Mouse (Mus musculus): ENCODE data around the gene Mmp23. TPM values are rescaled to one million over a fixed set of nuclear protein-coding genes. Genes with fewer than 3 reads are reported as not detected.
"Not testable (repeated sequence)": the region's sequence is repeated elsewhere in the genome, so short reads cannot be mapped to it uniquely, and the experiment has no call there.

Mmp23 gene
- polyA plus RNA-seq, 1 experiment from 2014 or later = 4.0 TPM

GRCm38 (mm10) chr4:155690571-155691375 is 37.6 kb upstream of the Mmp23 start:
- Histone ChIP-seq H3K4me2 (ENCODE audit: low read depth) (no peak overlapping the region), H3K4me1 (ENCODE audit: control insufficient read depth, insufficient read depth, low read length) (no peaks in the 10 kb centered on the region), H3K36me3 (ENCODE audit: control insufficient read depth, insufficient read depth, low read length) (no peaks in the 10 kb centered on the region), H3K4me3 (ENCODE audit: low read depth, low read length) (no peak overlapping the region), H3K9me3 (ENCODE audit: control insufficient read depth, low read length) (no peaks in the 10 kb centered on the region), H3K9ac (ENCODE audit: low read length) (no peak overlapping the region), H3K27ac (ENCODE audit: low read depth, low read length) (no peak overlapping the region), H3K27me3 (ENCODE audit: control insufficient read depth, insufficient read depth, low read length) (peaks cover 6% of the 10 kb centered on the region)
- DNase-seq (ENCODE audit: low spot score) (no peak), ATAC-seq (ENCODE audit: insufficient read depth, low FRiP score, low TSS enrichment) (no peak)
- WGBS = 85% methylated on average over 12 of the region's 12 CpGs

- not testable (repeated sequence) for H3K4me3 ChIP-seq (ENCODE audit: low read depth, low read length); H3K4me1 ChIP-seq (ENCODE audit: control insufficient read depth, insufficient read depth, low read length); ATAC-seq (ENCODE audit: insufficient read depth, low FRiP score, low TSS enrichment); H3K9me3 ChIP-seq (ENCODE audit: control insufficient read depth, low read length); H3K36me3 ChIP-seq (ENCODE audit: control insufficient read depth, insufficient read depth, low read length); H3K4me2 ChIP-seq (ENCODE audit: low read depth); H3K9ac ChIP-seq (ENCODE audit: low read length); DNase-seq (ENCODE audit: low spot score); H3K27ac ChIP-seq (ENCODE audit: low read depth, low read length); H3K27me3 ChIP-seq (ENCODE audit: control insufficient read depth, insufficient read depth, low read length)
- WGBS = 94% methylated on average over 4 of the region's 4 CpGs
Observed at GRCm38 (mm10) chr4:155687764-155688163, 34.6 kb upstream of the Mmp23 start.

- not testable (repeated sequence) for DNase-seq (ENCODE audit: low spot score); H3K27me3 ChIP-seq (ENCODE audit: control insufficient read depth, insufficient read depth, low read length); H3K4me3 ChIP-seq (ENCODE audit: low read depth, low read length); H3K9ac ChIP-seq (ENCODE audit: low read length); ATAC-seq (ENCODE audit: insufficient read depth, low FRiP score, low TSS enrichment); H3K27ac ChIP-seq (ENCODE audit: low read depth, low read length); H3K9me3 ChIP-seq (ENCODE audit: control insufficient read depth, low read length); H3K4me1 ChIP-seq (ENCODE audit: control insufficient read depth, insufficient read depth, low read length); H3K36me3 ChIP-seq (ENCODE audit: control insufficient read depth, insufficient read depth, low read length); H3K4me2 ChIP-seq (ENCODE audit: low read depth)
- WGBS = 91% methylated on average over 16 of the region's 19 CpGs
Observed at GRCm38 (mm10) chr4:155683670-155684277, 30.6 kb upstream of the Mmp23 start.

- Histone ChIP-seq H3K36me3 (ENCODE audit: control insufficient read depth, insufficient read depth, low read length) (no peaks in the 10 kb centered on the region), H3K9me3 (ENCODE audit: control insufficient read depth, low read length) (no peaks in the 10 kb centered on the region), H3K4me2 (ENCODE audit: low read depth) (no peak overlapping the region), H3K4me1 (ENCODE audit: control insufficient read depth, insufficient read depth, low read length) (no peaks in the 10 kb centered on the region), H3K9ac (ENCODE audit: low read length) (no peak overlapping the region), H3K4me3 (ENCODE audit: low read depth, low read length) (no peak overlapping the region), H3K27ac (ENCODE audit: low read depth, low read length) (no peak overlapping the region), H3K27me3 (ENCODE audit: control insufficient read depth, insufficient read depth, low read length) (no peaks in the 10 kb centered on the region)
- no peak for ATAC-seq (ENCODE audit: insufficient read depth, low FRiP score, low TSS enrichment)
- 86% methylated on average over 2 of the region's 2 CpGs for WGBS
- DNase-seq (ENCODE audit: low spot score) = no peak
Observed at GRCm38 (mm10) chr4:155675991-155676390, 22.8 kb upstream of the Mmp23 start.

- Histone ChIP-seq H3K27me3 (ENCODE audit: control insufficient read depth, insufficient read depth, low read length) (no peaks in the 10 kb centered on the region), H3K27ac (ENCODE audit: low read depth, low read length) (no peak overlapping the region), H3K4me1 (ENCODE audit: control insufficient read depth, insufficient read depth, low read length) (peaks cover 6% of the 10 kb centered on the region), H3K4me2 (ENCODE audit: low read depth) (no peak overlapping the region), H3K9ac (ENCODE audit: low read length) (no peak overlapping the region), H3K36me3 (ENCODE audit: control insufficient read depth, insufficient read depth, low read length) (no peaks in the 10 kb centered on the region), H3K4me3 (ENCODE audit: low read depth, low read length) (no peak overlapping the region), H3K9me3 (ENCODE audit: control insufficient read depth, low read length) (no peaks in the 10 kb centered on the region)
- no peak for ATAC-seq (ENCODE audit: insufficient read depth, low FRiP score, low TSS enrichment)
- DNase-seq (ENCODE audit: low spot score) = no peak
- 72% methylated on average over 2 of the region's 2 CpGs for WGBS
Observed at GRCm38 (mm10) chr4:155672082-155672481, 18.9 kb upstream of the Mmp23 start.

- not testable (repeated sequence) for H3K27ac ChIP-seq (ENCODE audit: low read depth, low read length); H3K4me3 ChIP-seq (ENCODE audit: low read depth, low read length); DNase-seq (ENCODE audit: low spot score); H3K27me3 ChIP-seq (ENCODE audit: control insufficient read depth, insufficient read depth, low read length); H3K9me3 ChIP-seq (ENCODE audit: control insufficient read depth, low read length); H3K4me2 ChIP-seq (ENCODE audit: low read depth); ATAC-seq (ENCODE audit: insufficient read depth, low FRiP score, low TSS enrichment); H3K9ac ChIP-seq (ENCODE audit: low read length); H3K4me1 ChIP-seq (ENCODE audit: control insufficient read depth, insufficient read depth, low read length); H3K36me3 ChIP-seq (ENCODE audit: control insufficient read depth, insufficient read depth, low read length)
- 58% methylated on average over 4 of the region's 4 CpGs for WGBS
Observed at GRCm38 (mm10) chr4:155670236-155670635, 17.1 kb upstream of the Mmp23 start.

- no peaks in the 10 kb centered on the region for H3K9me3 ChIP-seq (ENCODE audit: control insufficient read depth, low read length)
- ATAC-seq (ENCODE audit: insufficient read depth, low FRiP score, low TSS enrichment) = peak; percentile 40
Observed at GRCm38 (mm10) chr4:155669598-155670075, 16.5 kb upstream of the Mmp23 start.

GRCm38 (mm10) chr4:155668689-155669597 is 15.8 kb upstream of the Mmp23 start, which contains the start of gene Mib2:
Gene Mib2, minus strand, starts transcription at chr4:155669198.
- H3K27ac ChIP-seq (ENCODE audit: low read depth, low read length) = no peak within 1 kb of the TSS
- H3K36me3 ChIP-seq (ENCODE audit: control insufficient read depth, insufficient read depth, low read length) = no peaks in the 10 kb centered on the region
- no peaks in the 10 kb centered on the region for H3K27me3 ChIP-seq (ENCODE audit: control insufficient read depth, insufficient read depth, low read length)
- ATAC-seq (ENCODE audit: insufficient read depth, low FRiP score, low TSS enrichment) (peak; percentile 98), DNase-seq (ENCODE audit: low spot score) (peak; percentile 98)
- under 1% methylated on average over 73 of the region's 73 CpGs for WGBS
- peak within 1 kb of the TSS; percentile 61 for H3K9ac ChIP-seq (ENCODE audit: low read length)
- H3K9me3 ChIP-seq (ENCODE audit: control insufficient read depth, low read length) = no peaks in the 10 kb centered on the region
- peaks cover 6% of the 10 kb centered on the region for H3K4me1 ChIP-seq (ENCODE audit: control insufficient read depth, insufficient read depth, low read length)
- peak within 1 kb of the TSS; percentile 54 for H3K4me3 ChIP-seq (ENCODE audit: low read depth, low read length)
- H3K4me2 ChIP-seq (ENCODE audit: low read depth) = peak within 1 kb of the TSS; percentile 90

More at GRCm38 (mm10) chr4:155669598-155670075, 16.5 kb upstream of the Mmp23 start:
- Histone ChIP-seq H3K4me3 (ENCODE audit: low read depth, low read length) (peak overlapping the region; percentile 54), H3K4me2 (ENCODE audit: low read depth) (peak overlapping the region; percentile 90), H3K9ac (ENCODE audit: low read length) (no peak overlapping the region), H3K27me3 (ENCODE audit: control insufficient read depth, insufficient read depth, low read length) (no peaks in the 10 kb centered on the region), H3K36me3 (ENCODE audit: control insufficient read depth, insufficient read depth, low read length) (no peaks in the 10 kb centered on the region), H3K27ac (ENCODE audit: low read depth, low read length) (no peak overlapping the region), H3K4me1 (ENCODE audit: control insufficient read depth, insufficient read depth, low read length) (peaks cover 6% of the 10 kb centered on the region)
- no peak for DNase-seq (ENCODE audit: low spot score)
- WGBS = 0% methylated on average over 8 of the region's 8 CpGs
